Mouse (Mus musculus): Measurements from ENCODE around the gene Zfp518a. TPM values are rescaled to one million over a fixed set of nuclear protein-coding genes. Genes with fewer than 3 reads are reported as not detected.

Gene Zfp518a
- polyA plus RNA-seq, 1 experiment from 2014 or later = 11.0 TPM

- Histone ChIP-seq H3K4me1 (replicated peaks; ENCODE audit: control insufficient read depth, insufficient read depth, low read length) (no peaks in the 10 kb centered on the region), H3K36me3 (ENCODE audit: control insufficient read depth, insufficient read depth) (no peaks in the 10 kb centered on the region), H3K4me3 (ENCODE audit: low read depth, low read length) (peak overlapping the region; percentile 47), H3K27ac (ENCODE audit: low read depth, low read length) (peak overlapping the region; percentile 52), H3K9me3 (ENCODE audit: control insufficient read depth) (no peaks in the 10 kb centered on the region), H3K4me2 (replicated peaks; ENCODE audit: low read depth) (peak overlapping the region; percentile 83), H3K9ac (ENCODE audit: low read depth, low read length) (peak overlapping the region; percentile 53), H3K27me3 (replicated peaks; ENCODE audit: control insufficient read depth, insufficient read depth, low read length) (peaks cover 28% of the 10 kb centered on the region)
- WGBS = 2% methylated on average over 51 of the region's 51 CpGs
- peak; percentile 97 for ATAC-seq
- peak; percentile 72 for TF ChIP-seq CTCF (IDR thresholded peaks at IDR 0.05; ENCODE audit: low read depth)
Observed at GRCm38 (mm10) chr19:40872955-40873665, 21.4 kb upstream of the Zfp518a start.

GRCm38 (mm10) chr19:40881700-40882099 lies 12.8 kb upstream of the Zfp518a start:
- no peak overlapping the region for H3K9ac ChIP-seq (ENCODE audit: low read depth, low read length)
- no peak for ATAC-seq
- H3K4me1 ChIP-seq (replicated peaks; ENCODE audit: control insufficient read depth, insufficient read depth, low read length) = no peaks in the 10 kb centered on the region
- H3K27ac ChIP-seq (ENCODE audit: low read depth, low read length) = no peak overlapping the region
- WGBS = 87% methylated on average over 4 of the region's 4 CpGs
- H3K27me3 ChIP-seq (replicated peaks; ENCODE audit: control insufficient read depth, insufficient read depth, low read length) = peaks cover 41% of the 10 kb centered on the region
- TF ChIP-seq CTCF (IDR thresholded peaks at IDR 0.05; ENCODE audit: low read depth) = no peak
- H3K4me3 ChIP-seq (ENCODE audit: low read depth, low read length) = no peak overlapping the region
- no peaks in the 10 kb centered on the region for H3K36me3 ChIP-seq (ENCODE audit: control insufficient read depth, insufficient read depth)
- no peaks in the 10 kb centered on the region for H3K9me3 ChIP-seq (ENCODE audit: control insufficient read depth)
- no peak overlapping the region for H3K4me2 ChIP-seq (replicated peaks; ENCODE audit: low read depth)

DNA sequence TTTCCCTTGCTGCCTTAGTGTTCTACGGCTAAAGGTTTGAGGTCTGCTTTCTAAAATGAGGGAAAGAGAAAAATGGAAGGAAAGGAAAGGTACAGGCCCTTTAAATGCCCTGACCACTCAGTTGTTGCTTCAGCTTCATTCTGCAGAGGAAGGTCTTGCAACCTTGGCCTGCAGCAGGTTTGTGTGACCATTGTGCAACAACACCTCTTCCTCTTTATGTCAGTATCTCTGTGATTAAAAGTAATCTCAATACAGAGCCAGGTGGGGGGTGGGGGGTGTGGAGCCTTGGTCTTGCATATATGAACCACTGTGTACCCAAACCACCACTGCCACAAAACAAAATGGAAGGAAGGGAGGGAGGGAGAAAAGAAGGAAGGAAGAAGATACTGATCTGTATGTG lies 5.6 kb upstream of the Zfp518a start:
- Histone ChIP-seq H3K27me3 (replicated peaks; ENCODE audit: control insufficient read depth, insufficient read depth, low read length) (peaks cover 39% of the 10 kb centered on the region), H3K4me2 (replicated peaks; ENCODE audit: low read depth) (no peak overlapping the region), H3K36me3 (ENCODE audit: control insufficient read depth, insufficient read depth) (no peaks in the 10 kb centered on the region), H3K27ac (ENCODE audit: low read depth, low read length) (no peak overlapping the region), H3K9ac (ENCODE audit: low read depth, low read length) (no peak overlapping the region), H3K9me3 (ENCODE audit: control insufficient read depth) (0 out of 2 replicates have a peak, but pooled peaks cover 2% of the 10 kb centered on the region), H3K4me1 (replicated peaks; ENCODE audit: control insufficient read depth, insufficient read depth, low read length) (no peaks in the 10 kb centered on the region), H3K4me3 (ENCODE audit: low read depth, low read length) (no peak overlapping the region)
- no peak for TF ChIP-seq CTCF (IDR thresholded peaks at IDR 0.05; ENCODE audit: low read depth)
- no peak for ATAC-seq
- WGBS = 70% methylated on average over 1 of the region's 1 CpGs

DNA sequence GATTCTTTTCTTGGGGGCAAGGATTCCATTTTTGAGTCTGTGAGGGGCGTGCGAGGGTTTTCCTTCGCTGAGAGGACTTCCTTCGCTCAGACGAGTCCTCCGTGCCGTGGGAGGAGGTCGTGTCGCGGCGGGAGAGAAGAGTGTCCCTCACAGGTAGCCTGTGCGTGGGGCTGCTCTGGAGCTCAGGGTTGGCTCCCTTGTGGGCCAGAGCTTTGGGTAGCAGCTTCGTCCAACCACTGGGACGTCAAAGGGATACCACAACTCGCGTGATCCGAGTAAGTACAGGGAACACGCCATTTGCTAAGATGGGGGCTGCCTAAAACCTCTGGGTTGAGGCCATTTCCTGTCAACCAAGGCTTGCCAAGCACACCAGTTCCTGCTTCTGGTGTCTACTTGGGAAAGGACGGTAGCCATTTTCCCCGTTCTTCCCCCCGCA lies 416 bp upstream of the Zfp518a start:
- 0 out of 2 replicates have a peak, but pooled peaks have one; percentile 2 for TF ChIP-seq CTCF (IDR thresholded peaks at IDR 0.05; ENCODE audit: low read depth)
- H3K27ac ChIP-seq (ENCODE audit: low read depth, low read length) = peak overlapping the region; percentile 85
- H3K9me3 ChIP-seq (ENCODE audit: control insufficient read depth) = 0 out of 2 replicates have a peak, but pooled peaks cover 5% of the 10 kb centered on the region
- peak; percentile 48 for ATAC-seq
- H3K4me3 ChIP-seq (ENCODE audit: low read depth, low read length) = peak overlapping the region; percentile 86
- peaks cover 14% of the 10 kb centered on the region; the same call in 1 of the 2 replicates for H3K27me3 ChIP-seq (replicated peaks; ENCODE audit: control insufficient read depth, insufficient read depth, low read length)
- WGBS = 52% methylated on average over 21 of the region's 21 CpGs
- H3K4me2 ChIP-seq (replicated peaks; ENCODE audit: low read depth) = peak overlapping the region; percentile 76
- H3K9ac ChIP-seq (ENCODE audit: low read depth, low read length) = peak overlapping the region; percentile 73
- H3K36me3 ChIP-seq (ENCODE audit: control insufficient read depth, insufficient read depth) = no peaks in the 10 kb centered on the region
- H3K4me1 ChIP-seq (replicated peaks; ENCODE audit: control insufficient read depth, insufficient read depth, low read length) = no peaks in the 10 kb centered on the region; the same call in 1 of the 2 replicates

DNA sequence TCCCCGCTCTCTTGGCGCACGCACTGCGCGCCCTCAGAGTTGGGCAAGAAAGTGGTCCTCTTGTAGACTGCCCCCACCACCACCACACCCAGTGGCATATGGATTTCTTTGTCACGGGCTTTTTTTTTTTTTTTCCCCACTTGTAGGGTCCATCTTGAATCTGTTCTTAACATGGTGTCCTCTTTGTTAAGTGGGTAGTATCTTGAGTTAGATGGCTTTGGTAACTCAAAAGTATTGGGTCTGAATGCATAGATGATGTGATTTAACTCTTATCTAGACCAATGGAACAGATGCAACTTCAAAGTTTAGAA lies 843 bp downstream of the Zfp518a start:
- no peak for TF ChIP-seq CTCF (IDR thresholded peaks at IDR 0.05; ENCODE audit: low read depth)
- 1% methylated on average over 6 of the region's 6 CpGs for WGBS
- Histone ChIP-seq H3K4me1 (replicated peaks; ENCODE audit: control insufficient read depth, insufficient read depth, low read length) (no peaks in the 10 kb centered on the region; the same call in 1 of the 2 replicates), H3K27ac (ENCODE audit: low read depth, low read length) (peak overlapping the region; percentile 85), H3K4me2 (replicated peaks; ENCODE audit: low read depth) (peak overlapping the region; percentile 76), H3K27me3 (replicated peaks; ENCODE audit: control insufficient read depth, insufficient read depth, low read length) (0 out of 2 replicates have a peak, but pooled peaks cover 9% of the 10 kb centered on the region), H3K4me3 (ENCODE audit: low read depth, low read length) (peak overlapping the region; percentile 86), H3K9me3 (ENCODE audit: control insufficient read depth) (0 out of 2 replicates have a peak, but pooled peaks cover 5% of the 10 kb centered on the region), H3K9ac (ENCODE audit: low read depth, low read length) (peak overlapping the region; percentile 73), H3K36me3 (ENCODE audit: control insufficient read depth, insufficient read depth) (no peaks in the 10 kb centered on the region)
- ATAC-seq = no peak

- ATAC-seq = no peak
- Histone ChIP-seq H3K9me3 (ENCODE audit: control insufficient read depth) (no peaks in the 10 kb centered on the region), H3K4me3 (ENCODE audit: low read depth, low read length) (no peak overlapping the region), H3K4me2 (replicated peaks; ENCODE audit: low read depth) (no peak overlapping the region), H3K27me3 (replicated peaks; ENCODE audit: control insufficient read depth, insufficient read depth, low read length) (no peaks in the 10 kb centered on the region), H3K4me1 (replicated peaks; ENCODE audit: control insufficient read depth, insufficient read depth, low read length) (no peaks in the 10 kb centered on the region), H3K27ac (ENCODE audit: low read depth, low read length) (no peak overlapping the region), H3K9ac (ENCODE audit: low read depth, low read length) (no peak overlapping the region), H3K36me3 (ENCODE audit: control insufficient read depth, insufficient read depth) (peaks cover 13% of the 10 kb centered on the region)
- WGBS = 68% methylated on average over 9 of the region's 9 CpGs
- TF ChIP-seq CTCF (IDR thresholded peaks at IDR 0.05; ENCODE audit: low read depth) = no peak
Observed at GRCm38 (mm10) chr19:40931581-40932369, 37.3 kb downstream of the Zfp518a start.
